Mouse (Mus musculus): ENCODE measurements around the gene Kidins220. TPM values are rescaled to one million over a fixed set of nuclear protein-coding genes. Genes with fewer than 3 reads are reported as not detected.
A peak's percentile ranks its signal among the peaks of the same experiment; 100 is the strongest.

The Kidins220 gene
- polyA plus RNA-seq, 1 experiment from 2014 or later = 89.0 TPM

DNA sequence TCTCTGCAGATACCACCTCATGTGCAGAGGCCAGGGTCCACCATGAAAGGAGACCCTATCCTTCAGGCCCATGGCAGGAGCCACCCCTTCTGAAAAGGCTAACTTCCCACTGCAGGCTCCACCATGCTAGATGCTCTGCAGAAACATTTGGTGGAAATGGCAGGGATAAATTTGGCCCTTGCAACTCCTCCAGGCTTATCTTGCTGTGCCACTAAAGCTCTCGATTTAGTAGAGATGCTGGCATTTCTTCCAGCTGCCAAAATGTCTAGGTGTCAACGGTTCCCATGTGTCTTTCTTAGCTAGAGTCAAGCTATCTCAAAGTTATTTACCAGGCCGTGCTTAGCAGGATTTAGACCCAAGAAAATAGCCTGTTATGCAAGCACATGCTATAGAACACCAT is 99.6 kb downstream of the Kidins220 start:
- WGBS = 87% methylated on average over 3 of the region's 3 CpGs
- H3K9ac ChIP-seq (replicated peaks) = no peak overlapping the region
- no peaks in the 10 kb centered on the region for H3K4me1 ChIP-seq
- no peaks in the 10 kb centered on the region for H3K9me3 ChIP-seq
- H3K27ac ChIP-seq (replicated peaks) = no peak overlapping the region
- H3K4me2 ChIP-seq (replicated peaks) = no peak overlapping the region
- no peak overlapping the region for H3K4me3 ChIP-seq
- no peaks in the 10 kb centered on the region for H3K36me3 ChIP-seq
- ATAC-seq (ENCODE audit: low FRiP score, low read depth) = no peak
- no peaks in the 10 kb centered on the region for H3K27me3 ChIP-seq

DNA sequence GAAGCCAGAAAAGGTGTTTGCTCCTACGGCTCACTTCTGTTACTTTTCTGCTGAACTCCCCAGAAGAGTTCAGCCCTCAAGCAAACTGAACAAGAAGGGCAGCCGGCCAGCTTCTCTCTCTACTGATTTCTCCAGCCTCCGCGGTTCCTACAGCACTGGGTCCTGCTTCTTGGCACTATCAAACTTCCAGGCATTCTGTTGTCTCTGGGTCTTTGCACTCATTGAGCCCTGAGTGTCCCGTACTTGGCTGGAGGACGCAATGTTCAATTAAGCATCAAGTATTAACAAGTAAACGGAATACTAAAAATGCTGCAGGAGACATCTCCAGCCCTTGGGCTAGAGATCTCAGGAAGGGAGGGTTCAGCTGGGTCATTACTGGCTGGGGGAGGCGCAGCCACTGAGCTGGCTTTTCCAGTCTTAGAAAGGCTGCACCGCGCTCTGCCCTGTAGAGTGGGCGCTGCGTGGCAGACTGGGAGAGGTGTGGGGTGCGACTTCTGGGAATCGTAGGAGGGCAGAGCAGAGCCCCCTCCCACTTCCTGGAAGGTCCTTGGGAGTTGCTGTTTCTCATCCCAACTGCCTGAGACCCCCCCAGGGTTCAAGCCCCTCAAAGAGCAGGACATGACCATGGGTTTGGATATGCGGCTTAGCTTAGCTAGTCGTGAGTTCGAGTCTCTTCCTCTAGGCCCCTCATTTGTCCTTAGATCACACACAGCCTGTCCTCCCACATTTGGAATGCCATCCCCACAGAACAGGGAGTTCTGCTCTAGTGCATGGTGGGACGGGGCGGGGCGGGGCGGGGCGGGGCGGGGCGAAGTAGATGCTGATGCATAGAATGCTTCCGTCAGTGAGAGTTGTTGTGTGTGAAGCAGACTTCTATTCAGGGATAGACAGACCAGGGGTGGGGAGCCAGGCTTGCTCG is 108.8 kb downstream of the Kidins220 start:
- Histone ChIP-seq H3K36me3 (no peaks in the 10 kb centered on the region), H3K27ac (replicated peaks) (no peak overlapping the region), H3K4me2 (replicated peaks) (peak overlapping the region; percentile 32), H3K27me3 (no peaks in the 10 kb centered on the region), H3K4me1 (peaks cover 4% of the 10 kb centered on the region; the same call in 1 of the 2 replicates), H3K9me3 (no peaks in the 10 kb centered on the region), H3K9ac (replicated peaks) (no peak overlapping the region), H3K4me3 (no peak overlapping the region)
- 0 out of 2 replicates have a peak, but pooled peaks have one; percentile 30 for ATAC-seq (ENCODE audit: low FRiP score, low read depth)
- WGBS = 48% methylated on average over 26 of the region's 26 CpGs

GRCm38 (mm10) chr12:25086966-25087365 is 112.2 kb downstream of the Kidins220 start:
- H3K4me3 ChIP-seq = no peak overlapping the region
- H3K9me3 ChIP-seq = no peaks in the 10 kb centered on the region
- no peak overlapping the region for H3K27ac ChIP-seq (replicated peaks)
- no peak overlapping the region for H3K9ac ChIP-seq (replicated peaks)
- ATAC-seq (ENCODE audit: low FRiP score, low read depth) = no peak
- no peak overlapping the region for H3K4me2 ChIP-seq (replicated peaks)
- H3K4me1 ChIP-seq = peaks cover 7% of the 10 kb centered on the region; the same call in 1 of the 2 replicates
- no peaks in the 10 kb centered on the region; the same call in 1 of the 2 replicates for H3K27me3 ChIP-seq
- H3K36me3 ChIP-seq = no peaks in the 10 kb centered on the region
- 69% methylated on average over 4 of the region's 4 CpGs for WGBS

DNA sequence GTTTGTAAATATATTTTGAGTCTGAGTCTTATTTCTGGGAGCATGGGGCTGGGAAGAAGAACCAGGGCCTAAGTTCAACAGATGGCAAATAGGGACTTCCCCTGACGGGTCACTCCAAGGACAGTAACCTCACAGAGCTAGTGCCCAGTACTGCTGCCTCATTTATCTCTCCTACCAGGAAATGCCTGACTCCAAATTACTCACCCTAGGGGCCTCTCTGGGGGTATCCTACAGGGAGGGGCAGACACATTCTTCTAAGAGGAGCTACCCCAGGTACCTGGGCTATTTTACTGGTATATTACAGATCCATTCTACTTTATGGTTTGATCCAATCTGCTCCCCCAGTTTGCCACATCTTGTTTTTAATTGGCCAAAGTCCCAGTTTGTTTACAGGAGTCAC is 114.7 kb downstream of the Kidins220 start:
- Histone ChIP-seq H3K27me3 (peaks cover 6% of the 10 kb centered on the region; the same call in 1 of the 2 replicates), H3K4me1 (peaks cover 16% of the 10 kb centered on the region), H3K4me2 (replicated peaks) (no peak overlapping the region), H3K9ac (replicated peaks) (no peak overlapping the region), H3K27ac (replicated peaks) (no peak overlapping the region), H3K9me3 (no peaks in the 10 kb centered on the region), H3K36me3 (no peaks in the 10 kb centered on the region), H3K4me3 (no peak overlapping the region)
- 59% methylated on average over 1 of the region's 1 CpGs for WGBS
- no peak for ATAC-seq (ENCODE audit: low FRiP score, low read depth)

DNA sequence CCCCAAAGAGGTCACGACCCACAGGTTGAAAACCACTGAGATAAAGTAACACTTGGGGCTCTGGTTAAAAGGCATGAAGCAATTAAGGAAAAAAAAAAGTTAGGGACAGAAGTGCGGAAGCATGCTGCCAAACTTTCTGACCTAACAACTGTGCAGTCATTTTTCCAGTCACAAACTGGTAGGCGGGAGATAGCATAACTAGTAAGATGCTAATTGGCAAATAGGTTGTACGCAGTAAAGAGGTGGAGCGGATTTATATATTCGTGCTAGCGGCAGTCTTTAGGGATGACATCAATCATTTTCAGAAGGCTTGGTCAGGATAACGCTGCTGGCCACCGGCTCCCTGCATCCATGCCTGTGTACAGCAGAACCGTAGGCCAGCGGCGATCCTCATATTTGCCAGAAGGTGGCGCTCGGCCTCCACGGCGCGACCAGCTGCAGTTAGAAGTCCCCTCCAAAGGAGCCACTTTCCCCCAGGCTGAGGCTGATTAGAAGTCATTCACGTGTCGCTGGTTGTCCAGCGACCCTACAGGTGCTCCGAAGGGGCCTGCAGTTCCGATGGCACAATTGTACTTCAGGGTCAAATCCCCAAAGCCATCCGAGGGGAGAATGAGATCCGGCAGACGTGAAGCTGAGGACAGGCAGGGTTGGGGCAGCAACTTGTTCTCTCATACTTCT is 117.4 kb downstream of the Kidins220 start:
- Histone ChIP-seq H3K4me3 (peak overlapping the region; percentile 39), H3K4me1 (peaks cover 26% of the 10 kb centered on the region), H3K9me3 (no peaks in the 10 kb centered on the region), H3K9ac (replicated peaks) (peak overlapping the region; percentile 21), H3K4me2 (replicated peaks) (peak overlapping the region; percentile 57), H3K27me3 (peaks cover 6% of the 10 kb centered on the region; the same call in 1 of the 2 replicates), H3K36me3 (no peaks in the 10 kb centered on the region), H3K27ac (replicated peaks) (no peak overlapping the region)
- WGBS = 9% methylated on average over 25 of the region's 25 CpGs
- ATAC-seq (ENCODE audit: low FRiP score, low read depth) = peak; percentile 57

DNA sequence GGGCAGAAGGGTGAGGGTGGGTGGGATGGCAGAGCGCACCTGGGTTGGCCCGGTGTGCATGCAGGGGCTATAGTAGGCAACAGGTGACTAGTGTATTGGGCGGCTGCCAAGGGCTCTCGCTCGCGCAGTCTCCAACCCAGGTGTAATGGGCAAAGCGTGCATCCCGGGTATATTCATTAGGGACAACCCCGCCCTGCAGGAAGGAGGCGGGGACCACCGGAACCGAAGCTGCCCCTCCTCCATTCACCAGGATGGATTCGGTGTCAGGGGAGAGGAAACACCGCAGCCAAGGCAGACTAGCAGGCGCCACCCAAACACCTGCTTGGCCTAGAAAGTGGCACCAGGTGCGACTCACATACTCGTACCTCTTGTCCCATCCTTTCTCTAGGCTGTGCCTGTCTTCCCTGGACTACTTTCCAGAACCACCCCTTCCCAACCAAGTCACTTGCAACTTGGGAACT is 118.1 kb downstream of the Kidins220 start:
- Histone ChIP-seq H3K9me3 (no peaks in the 10 kb centered on the region), H3K27me3 (peaks cover 6% of the 10 kb centered on the region; the same call in 1 of the 2 replicates), H3K36me3 (no peaks in the 10 kb centered on the region), H3K27ac (replicated peaks) (no peak overlapping the region), H3K4me3 (peak overlapping the region; percentile 39), H3K9ac (replicated peaks) (peak overlapping the region; percentile 21), H3K4me1 (peaks cover 32% of the 10 kb centered on the region), H3K4me2 (replicated peaks) (peak overlapping the region; percentile 57)
- ATAC-seq (ENCODE audit: low FRiP score, low read depth) = peak; percentile 0
- 5% methylated on average over 15 of the region's 17 CpGs for WGBS

GRCm38 (mm10) chr12:25093241-25093774 is 118.6 kb downstream of the Kidins220 start:
- Histone ChIP-seq H3K4me1 (peaks cover 37% of the 10 kb centered on the region), H3K9ac (replicated peaks) (peak overlapping the region; percentile 43; the same call in 1 of the 2 replicates), H3K27ac (replicated peaks) (0 out of 2 replicates have a peak overlapping the region, but pooled peaks have one; percentile 20), H3K36me3 (no peaks in the 10 kb centered on the region), H3K27me3 (peaks cover 6% of the 10 kb centered on the region; the same call in 1 of the 2 replicates), H3K4me2 (replicated peaks) (peak overlapping the region; percentile 57), H3K9me3 (no peaks in the 10 kb centered on the region), H3K4me3 (peak overlapping the region; percentile 39)
- no peak for ATAC-seq (ENCODE audit: low FRiP score, low read depth)
- WGBS = 12% methylated on average over 11 of the region's 11 CpGs

DNA sequence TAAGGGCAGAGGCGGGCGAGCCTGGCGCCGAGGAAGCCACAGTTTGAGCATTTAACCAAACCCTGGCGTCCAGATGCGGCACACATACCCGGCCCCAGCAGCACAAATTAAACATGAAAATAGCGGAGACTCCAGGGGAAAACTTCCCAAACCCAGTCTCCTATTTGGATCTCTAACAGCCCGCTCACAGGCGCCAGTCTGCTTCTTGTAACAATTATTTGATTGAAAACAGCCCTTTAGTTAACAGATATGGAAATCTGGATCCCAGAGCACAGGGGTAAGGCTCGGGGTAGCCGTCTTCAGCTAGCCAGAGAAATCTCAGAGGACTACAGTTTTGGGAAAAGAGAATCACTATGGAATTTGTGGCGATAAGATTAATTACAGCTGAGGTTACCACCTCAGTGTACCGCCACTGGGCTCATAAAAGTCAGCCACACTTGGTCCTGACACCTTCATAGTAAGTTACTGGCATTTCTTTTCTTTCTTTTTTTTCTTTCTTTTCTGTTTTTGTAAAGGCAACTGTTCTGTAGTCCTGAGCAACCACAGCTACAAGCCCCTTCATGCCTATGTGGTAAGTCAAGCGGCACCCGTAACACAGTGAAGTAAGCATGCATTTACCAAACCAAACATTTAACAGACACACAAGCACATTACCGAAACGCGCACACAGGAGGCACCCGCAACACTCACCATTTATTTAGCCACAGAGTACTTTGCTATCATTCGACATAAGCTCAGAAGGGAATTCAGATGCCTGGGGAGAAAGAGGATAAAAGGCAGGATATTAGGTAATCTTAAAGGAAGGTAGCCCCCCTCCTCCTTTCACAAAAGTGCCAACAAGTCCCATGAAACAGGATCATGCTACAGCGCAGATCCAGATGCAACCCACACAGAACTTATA is 120.1 kb downstream of the Kidins220 start:
- H3K27ac ChIP-seq (replicated peaks) = peak overlapping the region; percentile 78
- peak overlapping the region; percentile 79 for H3K4me3 ChIP-seq
- no peak for ATAC-seq (ENCODE audit: low FRiP score, low read depth)
- WGBS = under 1% methylated on average over 22 of the region's 22 CpGs
- H3K4me1 ChIP-seq = peaks cover 50% of the 10 kb centered on the region
- H3K9ac ChIP-seq (replicated peaks) = peak overlapping the region; percentile 79
- H3K27me3 ChIP-seq = peaks cover 6% of the 10 kb centered on the region; the same call in 1 of the 2 replicates
- H3K36me3 ChIP-seq = no peaks in the 10 kb centered on the region
- no peaks in the 10 kb centered on the region for H3K9me3 ChIP-seq
- peak overlapping the region; percentile 94 for H3K4me2 ChIP-seq (replicated peaks)

DNA sequence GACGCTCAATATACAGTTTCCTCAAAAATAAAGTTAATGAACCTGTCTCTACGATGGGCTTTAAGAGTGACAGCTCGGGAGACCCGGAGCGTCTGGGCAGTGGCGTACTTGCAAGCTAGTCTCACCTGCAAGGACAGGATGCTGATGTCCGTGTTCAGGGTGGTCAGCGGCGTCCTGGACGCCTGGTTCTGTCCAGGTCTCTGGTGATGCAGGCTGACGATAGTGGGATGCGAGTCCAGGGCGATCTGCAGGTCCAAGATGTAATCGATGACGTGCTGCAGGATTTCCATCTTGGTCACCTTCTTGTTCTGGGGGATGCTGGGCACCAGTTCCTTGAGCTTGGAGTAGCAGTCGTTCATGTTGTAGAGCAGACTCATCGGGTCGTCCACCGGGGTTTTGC is 120.8 kb downstream of the Kidins220 start:
- H3K27me3 ChIP-seq = 0 out of 2 replicates have a peak, but pooled peaks cover 6% of the 10 kb centered on the region
- H3K4me3 ChIP-seq = peak overlapping the region; percentile 79
- peak overlapping the region; percentile 79 for H3K9ac ChIP-seq (replicated peaks)
- peak overlapping the region; percentile 78 for H3K27ac ChIP-seq (replicated peaks)
- WGBS = under 1% methylated on average over 19 of the region's 19 CpGs
- H3K4me2 ChIP-seq (replicated peaks) = peak overlapping the region; percentile 94
- H3K4me1 ChIP-seq = peaks cover 50% of the 10 kb centered on the region
- no peaks in the 10 kb centered on the region for H3K9me3 ChIP-seq
- ATAC-seq (ENCODE audit: low FRiP score, low read depth) = peak; percentile 0
- no peaks in the 10 kb centered on the region for H3K36me3 ChIP-seq

DNA sequence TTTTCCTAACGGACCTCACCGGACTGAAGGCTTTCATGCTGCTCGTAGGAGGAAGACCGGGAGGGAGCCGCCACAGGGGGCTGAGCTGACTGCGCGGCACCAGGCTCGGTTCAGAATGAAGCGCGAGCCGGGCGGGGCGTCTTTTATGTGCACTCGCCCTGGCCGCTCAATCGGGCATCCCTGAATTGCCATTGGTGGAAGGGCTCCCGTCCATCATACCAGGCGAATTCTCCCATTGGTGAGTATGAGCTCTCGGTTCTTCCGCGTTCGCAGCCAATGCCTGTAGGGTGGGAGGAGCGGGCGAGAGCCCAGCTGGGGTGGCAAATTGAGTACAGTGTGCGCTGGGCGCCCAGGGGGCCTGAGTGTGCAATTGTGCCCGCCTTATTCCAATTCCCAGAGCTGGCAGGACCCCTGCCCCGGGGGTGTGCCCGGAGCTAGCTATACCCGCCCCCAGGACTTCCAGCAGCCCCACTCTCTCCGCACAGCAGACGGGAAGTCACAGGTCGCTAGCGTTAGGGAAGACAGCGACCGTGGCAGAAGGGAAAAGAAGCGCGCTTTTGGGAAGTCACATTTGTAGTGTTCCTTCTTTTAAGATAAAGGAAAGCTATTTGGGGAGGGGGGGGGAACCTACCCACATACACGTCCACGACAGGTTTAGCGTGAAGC is 121.4 kb downstream of the Kidins220 start:
- peaks cover 53% of the 10 kb centered on the region for H3K4me1 ChIP-seq

More for the DNA sequence above, 121.4 kb downstream of the Kidins220 start:
- ATAC-seq (ENCODE audit: low FRiP score, low read depth) = peak; percentile 84
- Histone ChIP-seq H3K27me3 (0 out of 2 replicates have a peak, but pooled peaks cover 6% of the 10 kb centered on the region), H3K36me3 (no peaks in the 10 kb centered on the region), H3K9ac (replicated peaks) (peak overlapping the region; percentile 79), H3K4me3 (peak overlapping the region; percentile 79), H3K9me3 (no peaks in the 10 kb centered on the region), H3K4me2 (replicated peaks) (peak overlapping the region; percentile 94), H3K27ac (replicated peaks) (peak overlapping the region; percentile 93)
- under 1% methylated on average over 41 of the region's 41 CpGs for WGBS
